Mouse (Mus musculus) induced T-regulatory cell, adult 2 months (primary cell): ENCODE measurements around the gene 4930438A08Rik.
A peak's percentile ranks its signal among the peaks of the same experiment; 100 is the strongest.

Source experiments
- DNase-seq: peaks from one replicate; pipeline ENCODE4 v3.0.0-alpha.2; 2012; ENCODE audit warnings: low read depth

Gene 4930438A08Rik

GRCm38 (mm10) chr11:58323570-58324340, 49.2 kb downstream of the 4930438A08Rik start:
- DNase-seq = peak; percentile 32

GRCm38 (mm10) chr11:58324614-58325229, 50.1 kb downstream of the 4930438A08Rik start:
- DNase-seq = no peak

- DNase-seq = peak; percentile 52
Measured at GRCm38 (mm10) chr11:58326781-58327180, 52.2 kb downstream of the 4930438A08Rik start.

GRCm38 (mm10) chr11:58329906-58330275, 55.3 kb downstream of the 4930438A08Rik start:
- no peak for DNase-seq

GRCm38 (mm10) chr11:58330276-58331148, 55.9 kb downstream of the 4930438A08Rik start, which contains the start of the genes Zfp672 and Sh3bp5l:
Gene Zfp672 (minus strand): TSS chr11:58330339.
Gene Sh3bp5l (plus strand): TSS chr11:58330724.
- peak; percentile 97 for DNase-seq

- no peak for DNase-seq
Measured at GRCm38 (mm10) chr11:58331149-58331495, 56.5 kb downstream of the 4930438A08Rik start.

GRCm38 (mm10) chr11:58331546-58331945, 56.9 kb downstream of the 4930438A08Rik start:
- no peak for DNase-seq

GRCm38 (mm10) chr11:58334746-58335145, 60.1 kb downstream of the 4930438A08Rik start:
- DNase-seq = no peak
